8 mouse cellular contexts compared by ENCODE assay signal in the genomic region with DNA sequence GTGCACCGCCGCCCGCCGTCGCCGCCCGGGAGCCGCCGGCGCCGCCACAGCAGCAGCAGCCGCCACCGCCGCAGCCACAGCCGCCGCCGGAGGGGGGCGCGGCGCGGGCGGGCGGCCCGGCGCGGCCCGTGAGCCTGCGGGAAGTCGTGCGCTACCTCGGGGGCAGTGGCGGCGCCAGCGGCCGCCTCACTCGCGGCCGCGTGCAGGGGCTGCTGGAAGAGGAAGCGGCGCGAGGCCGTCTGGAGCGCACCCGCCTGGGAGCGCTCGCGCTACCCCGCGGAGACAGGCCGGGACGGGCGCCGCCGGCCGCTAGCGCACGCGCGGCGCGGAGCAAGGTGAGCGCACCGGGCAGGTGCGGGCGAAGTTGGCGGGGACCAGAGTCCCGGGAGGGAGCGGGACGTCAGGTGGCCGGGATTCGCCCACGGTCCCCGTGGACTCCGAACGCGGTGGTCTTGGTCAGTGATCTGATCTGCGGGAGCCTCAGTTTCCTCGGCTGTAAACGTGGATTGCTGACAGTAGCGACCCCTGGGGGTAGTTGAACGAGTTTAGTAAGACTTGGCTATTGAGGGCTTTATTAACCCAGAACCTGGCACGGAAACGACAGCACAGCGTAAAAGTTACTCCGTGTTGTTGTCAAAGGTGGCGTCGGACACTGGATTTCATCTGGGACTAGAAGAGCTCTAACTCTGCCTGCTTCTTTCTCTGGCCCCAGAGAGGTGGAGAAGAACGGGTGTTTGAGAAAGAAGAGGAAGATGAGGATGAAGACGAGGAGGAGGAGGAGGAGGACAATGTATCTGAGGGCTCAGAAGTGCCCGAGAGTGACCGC. TPM values are rescaled to one million over a fixed set of nuclear protein-coding genes. Genes with fewer than 3 reads are reported as not detected.
DNase-seq lines count a peak whose midpoint lies in the region; ATAC-seq and TF ChIP-seq lines count a peak whose summit lies in the region.

No protein-coding gene starts in this region.

- H3K36me3 ChIP-seq in heart, embryonic 12.5 days: peaks cover 39% of the 10 kb centered on the region
- peaks cover 54% of the 10 kb centered on the region for H3K36me3 ChIP-seq in kidney, embryonic 15.5 days
- 0 out of 2 replicates have a peak, but pooled peaks cover 6% of the 10 kb centered on the region for H3K36me3 ChIP-seq in lung, postnatal 0 days (ENCODE audit: insufficient read depth, low read length)

- no peaks in the 10 kb centered on the region for H3K9me3 ChIP-seq in heart, embryonic 12.5 days (replicated peaks)
- H3K9me3 ChIP-seq in kidney, embryonic 15.5 days (replicated peaks): no peaks in the 10 kb centered on the region
- no peaks in the 10 kb centered on the region for H3K9me3 ChIP-seq in lung, postnatal 0 days (ENCODE audit: low read length)

- H3K4me2 ChIP-seq in heart, embryonic 12.5 days: peak overlapping the region; percentile 96
- peak overlapping the region; percentile 92 for H3K4me2 ChIP-seq in kidney, embryonic 15.5 days
- H3K4me2 ChIP-seq in lung, postnatal 0 days (replicated peaks; ENCODE audit: low read depth, low read length): peak overlapping the region; percentile 97

- H3K27me3 ChIP-seq in heart, embryonic 12.5 days (replicated peaks): peaks cover 19% of the 10 kb centered on the region
- peaks cover 6% of the 10 kb centered on the region; the same call in 1 of the 2 replicates for H3K27me3 ChIP-seq in kidney, embryonic 15.5 days
- no peaks in the 10 kb centered on the region for H3K27me3 ChIP-seq in lung, postnatal 0 days (replicated peaks; ENCODE audit: insufficient read depth, low read length)

- peak; percentile 84 for DNase-seq in CD4-positive, CD25-positive, alpha-beta regulatory T cell, adult 2 months (ENCODE audit: low read depth, low spot score)
- DNase-seq in NIH3T3 (ENCODE audit: low read depth): peak; percentile 84
- DNase-seq in embryo, embryonic 10.5 days (ENCODE audit: low spot score): peak; percentile 85
- DNase-seq in lung, postnatal 0 days (ENCODE audit: low spot score): peak; percentile 73
- DNase-seq in urinary bladder, postnatal 25 days (ENCODE audit: low spot score): peak; percentile 38

- TF ChIP-seq CTCF in lung, postnatal 0 days (IDR thresholded peaks at IDR 0.05): peak; percentile 64
- peak; percentile 54 for TF ChIP-seq CTCF in olfactory bulb, adult 2 months (IDR thresholded peaks at IDR 0.05; ENCODE audit: insufficient read depth, low read depth, low read length)

- peak overlapping the region; percentile 87 for H3K27ac ChIP-seq in heart, embryonic 12.5 days (ENCODE audit: poor library complexity, severe bottlenecking)
- H3K27ac ChIP-seq in kidney, embryonic 15.5 days: peak overlapping the region; percentile 89
- peak overlapping the region; percentile 93 for H3K27ac ChIP-seq in lung, postnatal 0 days (ENCODE audit: low read length)
- H3K27ac ChIP-seq in olfactory bulb, adult 2 months (ENCODE audit: insufficient read depth, low read depth, low read length): no peak overlapping the region

- peaks cover 35% of the 10 kb centered on the region for H3K4me1 ChIP-seq in heart, embryonic 12.5 days (replicated peaks)
- peaks cover 44% of the 10 kb centered on the region for H3K4me1 ChIP-seq in kidney, embryonic 15.5 days
- H3K4me1 ChIP-seq in lung, postnatal 0 days (ENCODE audit: insufficient read depth, low read depth, low read length): peaks cover 9% of the 10 kb centered on the region; the same call in 1 of the 2 replicates
- peaks cover 20% of the 10 kb centered on the region for H3K4me1 ChIP-seq in olfactory bulb, adult 2 months (ENCODE audit: control insufficient read depth, insufficient read depth, low read length)

- H3K4me3 ChIP-seq in heart, embryonic 12.5 days: peak overlapping the region; percentile 95
- H3K4me3 ChIP-seq in kidney, embryonic 15.5 days (replicated peaks): peak overlapping the region; percentile 71
- peak overlapping the region; percentile 59 for H3K4me3 ChIP-seq in lung, postnatal 0 days (ENCODE audit: low read depth, low read length)
- H3K4me3 ChIP-seq in olfactory bulb, adult 2 months (ENCODE audit: insufficient read depth, low read depth, low read length): peak overlapping the region; percentile 69

- no peak for TF ChIP-seq POLR2A in olfactory bulb, adult 2 months (IDR thresholded peaks at IDR 0.05; ENCODE audit: insufficient read depth, low read depth, low read length)

- 11% methylated on average over 91 of the region's 92 CpGs for WGBS in heart, embryonic 12.5 days
- 1% methylated on average over 71 of the region's 92 CpGs for WGBS in kidney, embryonic 15.5 days
- WGBS in lung, postnatal 0 days: 2% methylated on average over 67 of the region's 92 CpGs
- WGBS in olfactory bulb, adult 2 months: 18% methylated on average over 92 of the region's 92 CpGs

- peak overlapping the region; percentile 90 for H3K9ac ChIP-seq in heart, embryonic 12.5 days
- H3K9ac ChIP-seq in kidney, embryonic 15.5 days: peak overlapping the region; percentile 72
- H3K9ac ChIP-seq in lung, postnatal 0 days (replicated peaks; ENCODE audit: low read depth): peak overlapping the region; percentile 48

- TF ChIP-seq EP300 in lung, postnatal 0 days (IDR thresholded peaks at IDR 0.05): no peak

- peak; percentile 17; the same call in 1 of the 2 replicates for ATAC-seq in heart, embryonic 12.5 days (ENCODE audit: insufficient number of reproducible peaks, low FRiP score)
- ATAC-seq in kidney, embryonic 15.5 days (replicated peaks; ENCODE audit: low FRiP score): peak; percentile 35
- peak; percentile 16 for ATAC-seq in lung, postnatal 0 days

RNA-seq across cellular contexts. Expression of a gene that starts 1.0 kb away (rescaled TPM):
- polyA plus RNA-seq in heart, embryonic 12.5 days (2016; fragmentation: Nextera tagmentation; extraction: Ambion mirVana): 4.5 and 5.8 TPM in 2 replicates
- 11.0 and 11.5 TPM in 2 replicates for polyA plus RNA-seq in kidney, embryonic 15.5 days (2015; fragmentation: Nextera tagmentation; extraction: Ambion mirVana)
- 5.3 and 5.6 TPM in 2 replicates for polyA plus RNA-seq in lung, postnatal 0 days (2015; fragmentation: Nextera tagmentation; extraction: Ambion mirVana)
- polyA plus RNA-seq in olfactory bulb, adult 2 months (2012; ENCODE audit: insufficient read depth, insufficient read length, low replicate concordance, missing spikeins): not detected in 2 replicates

RNA-seq across cellular contexts. Expression of a gene that starts 2.9 kb away (rescaled TPM):
- 0.22 and 0.54 TPM in 2 replicates for polyA plus RNA-seq in heart, embryonic 12.5 days (2016; fragmentation: Nextera tagmentation; extraction: Ambion mirVana)
- polyA plus RNA-seq in kidney, embryonic 15.5 days (2015; fragmentation: Nextera tagmentation; extraction: Ambion mirVana): 1.2 and 1.3 TPM in 2 replicates
- 0.63 and 1.0 TPM in 2 replicates for polyA plus RNA-seq in lung, postnatal 0 days (2015; fragmentation: Nextera tagmentation; extraction: Ambion mirVana)
- not detected in 2 replicates for polyA plus RNA-seq in olfactory bulb, adult 2 months (2012; ENCODE audit: insufficient read depth, insufficient read length, low replicate concordance, missing spikeins)

RNA-seq across cellular contexts. Expression of a gene that starts 13.5 kb away (rescaled TPM):
- 0.30 TPM in 1 of 2 replicates, not detected in the other for polyA plus RNA-seq in heart, embryonic 12.5 days (2016; fragmentation: Nextera tagmentation; extraction: Ambion mirVana)
- 7.4 and 9.1 TPM in 2 replicates for polyA plus RNA-seq in kidney, embryonic 15.5 days (2015; fragmentation: Nextera tagmentation; extraction: Ambion mirVana)
- polyA plus RNA-seq in lung, postnatal 0 days (2015; fragmentation: Nextera tagmentation; extraction: Ambion mirVana): 51.0 and 70.4 TPM in 2 replicates
- not detected in 2 replicates for polyA plus RNA-seq in olfactory bulb, adult 2 months (2012; ENCODE audit: insufficient read depth, insufficient read length, low replicate concordance, missing spikeins)

RNA-seq across cellular contexts. Expression of a gene that starts 22.8 kb away (rescaled TPM):
- 1.7 and 2.1 TPM in 2 replicates for polyA plus RNA-seq in heart, embryonic 12.5 days (2016; fragmentation: Nextera tagmentation; extraction: Ambion mirVana)
- polyA plus RNA-seq in kidney, embryonic 15.5 days (2015; fragmentation: Nextera tagmentation; extraction: Ambion mirVana): 14.8 and 15.1 TPM in 2 replicates
- 1.1 and 1.6 TPM in 2 replicates for polyA plus RNA-seq in lung, postnatal 0 days (2015; fragmentation: Nextera tagmentation; extraction: Ambion mirVana)
- not detected in 2 replicates for polyA plus RNA-seq in olfactory bulb, adult 2 months (2012; ENCODE audit: insufficient read depth, insufficient read length, low replicate concordance, missing spikeins)

RNA-seq across cellular contexts. Expression of a gene that starts 25.7 kb away (rescaled TPM):
- polyA plus RNA-seq in heart, embryonic 12.5 days (2016; fragmentation: Nextera tagmentation; extraction: Ambion mirVana): 216 and 234 TPM in 2 replicates
- 161 and 163 TPM in 2 replicates for polyA plus RNA-seq in kidney, embryonic 15.5 days (2015; fragmentation: Nextera tagmentation; extraction: Ambion mirVana)
- polyA plus RNA-seq in lung, postnatal 0 days (2015; fragmentation: Nextera tagmentation; extraction: Ambion mirVana): 93.8 and 94.9 TPM in 2 replicates
- 203 TPM in 1 of 2 replicates, not detected in the other for polyA plus RNA-seq in olfactory bulb, adult 2 months (2012; ENCODE audit: insufficient read depth, insufficient read length, low replicate concordance, missing spikeins)
